Mouse (Mus musculus) bone marrow, adult 2 months (tissue): ENCODE results near the gene Borcs6.

Experiments
- CTCF ChIP-seq: fragments of 200-500 bp; IDR thresholded peaks from 2 replicates; pipeline ENCODE4 v1.5.1; 2011; ENCODE audit warnings: low read length, control low read depth; ENCODE audit not compliant: control insufficient read depth, insufficient read depth
- POLR2A ChIP-seq: fragments of 200-500 bp; IDR thresholded peaks from 2 replicates; pipeline ENCODE4 v1.6.1; 2011; ENCODE audit warnings: low read depth, mild to moderate bottlenecking, control low read depth, low read length, borderline replicate concordance; ENCODE audit not compliant: control insufficient read depth

GRCm38 (mm10) chr11:69087597-69087996, 28.1 kb downstream of the Borcs6 start:
- no peak for TF ChIP-seq POLR2A
- no peak for TF ChIP-seq CTCF
